Comparison of ENCODE assay signal across 15 mouse cellular contexts in genomic region chr10:111935207-111935606, GRCm38 (mm10). TPM values are rescaled to one million over a fixed set of nuclear protein-coding genes. Genes with fewer than 3 reads are reported as not detected.
DNase-seq lines count a peak whose midpoint lies in the region; ATAC-seq lines count a peak whose summit lies in the region.
"Had no signal": no experiment of that assay in that cellular context is flagged by ENCODE, and none has a peak within 500 bp of the region (broad histone marks: within the 10 kb centered on the region; RNA-seq: fewer than 3 reads in every experiment).

No protein-coding gene starts in this region.

- no peak overlapping the region for H3K27ac ChIP-seq in embryonic facial prominence, embryonic 14.5 days (replicated peaks; ENCODE audit: low read depth, low read length)
- H3K27ac ChIP-seq in embryonic facial prominence, embryonic 10.5 days (replicated peaks): no peak overlapping the region
- no peak overlapping the region for H3K27ac ChIP-seq in midbrain, embryonic 11.5 days (ENCODE audit: low read depth, low read length)
- no peak overlapping the region for H3K27ac ChIP-seq in midbrain, embryonic 15.5 days
- H3K27ac ChIP-seq: liver, embryonic 12.5 days had no signal

- peaks cover 7% of the 10 kb centered on the region for H3K4me1 ChIP-seq in embryonic facial prominence, embryonic 14.5 days (ENCODE audit: control insufficient read depth, insufficient read depth, low read length)
- H3K4me1 ChIP-seq in embryonic facial prominence, embryonic 10.5 days: peaks cover 19% of the 10 kb centered on the region
- peaks cover 9% of the 10 kb centered on the region for H3K4me1 ChIP-seq in midbrain, embryonic 11.5 days (ENCODE audit: control insufficient read depth, insufficient read depth, low read length)
- H3K4me1 ChIP-seq in midbrain, embryonic 15.5 days: peaks cover 9% of the 10 kb centered on the region; the same call in 1 of the 2 replicates
- H3K4me1 ChIP-seq: liver, embryonic 12.5 days had no signal

- 75% methylated on average over 2 of the region's 2 CpGs for WGBS in embryonic facial prominence, embryonic 14.5 days
- 88% methylated on average over 2 of the region's 2 CpGs for WGBS in embryonic facial prominence, embryonic 10.5 days
- WGBS in midbrain, embryonic 11.5 days: 88% methylated on average over 2 of the region's 2 CpGs
- 58% methylated on average over 2 of the region's 2 CpGs for WGBS in midbrain, embryonic 15.5 days

- no peak for ATAC-seq in embryonic facial prominence, embryonic 14.5 days (ENCODE audit: low read depth)
- no peak for ATAC-seq in midbrain, embryonic 11.5 days (ENCODE audit: low FRiP score)
- no peak for ATAC-seq in midbrain, embryonic 15.5 days (replicated peaks)
- ATAC-seq: intestine, embryonic 16.5 days; liver, embryonic 12.5 days had no signal

- H3K9ac ChIP-seq in embryonic facial prominence, embryonic 14.5 days (ENCODE audit: low read depth, low read length): no peak overlapping the region
- H3K9ac ChIP-seq in midbrain, embryonic 11.5 days (ENCODE audit: low read length): no peak overlapping the region
- no peak overlapping the region for H3K9ac ChIP-seq in midbrain, embryonic 15.5 days
- H3K9ac ChIP-seq: liver, embryonic 12.5 days had no signal

- H3K27me3 ChIP-seq in embryonic facial prominence, embryonic 14.5 days (replicated peaks; ENCODE audit: control insufficient read depth, insufficient read depth, low read length): no peaks in the 10 kb centered on the region
- no peaks in the 10 kb centered on the region for H3K27me3 ChIP-seq in embryonic facial prominence, embryonic 10.5 days (replicated peaks; ENCODE audit: low read depth, poor library complexity, severe bottlenecking)
- H3K27me3 ChIP-seq in midbrain, embryonic 11.5 days (ENCODE audit: control insufficient read depth, insufficient read depth, low read length): no peaks in the 10 kb centered on the region
- no peaks in the 10 kb centered on the region for H3K27me3 ChIP-seq in midbrain, embryonic 15.5 days (replicated peaks)
- H3K27me3 ChIP-seq: liver, embryonic 12.5 days; megakaryocyte, embryonic 14.5 days had no signal

- no peaks in the 10 kb centered on the region for H3K36me3 ChIP-seq in embryonic facial prominence, embryonic 14.5 days (ENCODE audit: control insufficient read depth, insufficient read depth, low read length)
- H3K36me3 ChIP-seq in embryonic facial prominence, embryonic 10.5 days (replicated peaks): no peaks in the 10 kb centered on the region
- no peaks in the 10 kb centered on the region for H3K36me3 ChIP-seq in midbrain, embryonic 11.5 days (ENCODE audit: control insufficient read depth, insufficient read depth, low read length)
- no peaks in the 10 kb centered on the region for H3K36me3 ChIP-seq in midbrain, embryonic 15.5 days (replicated peaks)
- H3K36me3 ChIP-seq: liver, embryonic 12.5 days had no signal

- DNase-seq in embryonic facial prominence, embryonic 14.5 days (ENCODE audit: low spot score): peak; percentile 22
- DNase-seq in embryonic facial prominence, embryonic 10.5 days (ENCODE audit: low spot score): no peak
- peak; percentile 21 for DNase-seq in kidney, adult 11 months
- no peak for DNase-seq in kidney, postnatal 4 days
- peak; percentile 49 for DNase-seq in midbrain, embryonic 11.5 days (ENCODE audit: low spot score, missing footprints)
- peak; percentile 26 for DNase-seq in lung, postnatal 25 days (ENCODE audit: low spot score)
- DNase-seq in urinary bladder, postnatal 10 days (ENCODE audit: low spot score): no peak
- DNase-seq: adrenal gland, postnatal 14 days; cerebellum, postnatal 14 days; layer of hippocampus, adult 9-11 months had no signal

- H3K4me3 ChIP-seq in embryonic facial prominence, embryonic 14.5 days (ENCODE audit: low read depth, low read length): no peak overlapping the region
- H3K4me3 ChIP-seq in embryonic facial prominence, embryonic 10.5 days: no peak overlapping the region
- H3K4me3 ChIP-seq in midbrain, embryonic 11.5 days (ENCODE audit: low read depth, low read length): no peak overlapping the region
- no peak overlapping the region for H3K4me3 ChIP-seq in midbrain, embryonic 15.5 days
- H3K4me3 ChIP-seq: heart, adult 2 months; liver, embryonic 12.5 days; megakaryocyte, embryonic 14.5 days had no signal

- H3K9me3 ChIP-seq in embryonic facial prominence, embryonic 14.5 days (ENCODE audit: control insufficient read depth, low read length): no peaks in the 10 kb centered on the region
- H3K9me3 ChIP-seq in embryonic facial prominence, embryonic 10.5 days: no peaks in the 10 kb centered on the region
- no peaks in the 10 kb centered on the region for H3K9me3 ChIP-seq in midbrain, embryonic 11.5 days (ENCODE audit: control insufficient read depth, low read length)
- H3K9me3 ChIP-seq in midbrain, embryonic 15.5 days: no peaks in the 10 kb centered on the region
- H3K9me3 ChIP-seq: liver, embryonic 12.5 days; megakaryocyte, embryonic 14.5 days had no signal

- no peak overlapping the region for H3K4me2 ChIP-seq in embryonic facial prominence, embryonic 14.5 days (ENCODE audit: low read depth, low read length)
- no peak overlapping the region for H3K4me2 ChIP-seq in midbrain, embryonic 11.5 days
- no peak overlapping the region for H3K4me2 ChIP-seq in midbrain, embryonic 15.5 days
- H3K4me2 ChIP-seq: liver, embryonic 12.5 days had no signal

RNA-seq across cellular contexts. Expression of gene Krr1, which starts 37.3 kb away (rescaled TPM):
- 36.8 and 45.9 TPM in 2 replicates for polyA plus RNA-seq in embryonic facial prominence, embryonic 14.5 days (2014; fragmentation: Nextera tagmentation; extraction: Ambion mirVana)
- 54.6 and 56.5 TPM in 2 replicates for polyA plus RNA-seq in embryonic facial prominence, embryonic 10.5 days (2016; fragmentation: Nextera tagmentation; extraction: Ambion mirVana)
- polyA plus RNA-seq in midbrain, embryonic 11.5 days (2014; fragmentation: Nextera tagmentation; extraction: Ambion mirVana): 69.0 and 82.0 TPM in 2 replicates
- polyA plus RNA-seq in midbrain, embryonic 15.5 days (2015; fragmentation: Nextera tagmentation; extraction: Ambion mirVana): 38.8 and 41.5 TPM in 2 replicates

Comparison
In these comparisons a context has a peak if more than half of its experiments do, and no peak if none do; other contexts are left out.
1. DNase-seq: peak in embryonic facial prominence, embryonic 14.5 days (single experiment), kidney, adult 11 months (single experiment), midbrain, embryonic 11.5 days (single experiment) and lung, postnatal 25 days (single experiment); none in embryonic facial prominence, embryonic 10.5 days (single experiment), kidney, postnatal 4 days (0 of 2) and urinary bladder, postnatal 10 days (single experiment).